Mouse (Mus musculus) stomach, postnatal 0 days (tissue): ENCODE results near the gene Uggt2.

ENCODE experiments used
- CTCF ChIP-seq: IDR thresholded peaks from 2 replicates; pipeline ENCODE4 v1.5.1; 2016; ENCODE audit warnings: antibody characterized with exemption, low read depth, mild to moderate bottlenecking, moderate library complexity
- EP300 ChIP-seq: optimal IDR thresholded peaks from 2 replicates; pipeline ENCODE3; 2016; ENCODE audit warnings: antibody characterized with exemption

- TF ChIP-seq EP300, result peak; percentile 50
- 0 out of 2 replicates have a peak, but pooled peaks have one; percentile 13 for TF ChIP-seq CTCF
Measured at GRCm38 (mm10) chr14:118937533-118938492, 161.4 kb downstream of the Uggt2 start, which contains the start of gene Dnajc3.
